Mouse (Mus musculus) thymus, adult 2 months (tissue): ENCODE results near the gene Slc23a4.

Experiments used
- CTCF ChIP-seq: fragments of 200-500 bp; IDR thresholded peaks from 2 replicates; pipeline ENCODE4 v1.5.1; 2012; ENCODE audit warnings: mild to moderate bottlenecking, control low read depth, low read length, moderate library complexity, borderline replicate concordance; ENCODE audit not compliant: control insufficient read depth, poor library complexity, insufficient read depth; ENCODE audit errors: extremely low read depth
- POLR2A ChIP-seq: fragments of 200-500 bp; IDR thresholded peaks from 2 replicates; pipeline ENCODE4 v1.6.1; 2012; ENCODE audit warnings: mild to moderate bottlenecking, low read length, control low read depth, moderate library complexity; ENCODE audit not compliant: control insufficient read depth, poor library complexity, insufficient read depth; ENCODE audit errors: extremely low read depth

GRCm38 (mm10) chr6:34919146-34919545, 69.1 kb downstream of the Slc23a4 start:
- TF ChIP-seq POLR2A: no peak
- TF ChIP-seq CTCF: no peak
